24 mouse cellular contexts compared by ENCODE assay signal in genomic region chr2:81411751-81412150, GRCm38 (mm10).
DNase-seq lines count a peak whose midpoint lies in the region; ATAC-seq and TF ChIP-seq lines count a peak whose summit lies in the region.
"Had no signal": no experiment of that assay in that cellular context is flagged by ENCODE, and none has a peak within 500 bp of the region (broad histone marks: within the 10 kb centered on the region; RNA-seq: fewer than 3 reads in every experiment).

No protein-coding gene starts in this region.

- H3K4me2 ChIP-seq in limb, embryonic 11.5 days (ENCODE audit: low read depth, severe bottlenecking), result no peak overlapping the region
- H3K4me2 ChIP-seq in embryonic facial prominence, embryonic 14.5 days (ENCODE audit: low read depth, low read length), result no peak overlapping the region
- H3K4me2 ChIP-seq: intestine, embryonic 15.5 days; liver, embryonic 13.5 days; lung, embryonic 14.5 days; neural tube, embryonic 15.5 days; stomach, embryonic 15.5 days had no signal

- H3K27ac ChIP-seq in limb, embryonic 11.5 days (replicated peaks; ENCODE audit: low read depth, low read length), result no peak overlapping the region
- H3K27ac ChIP-seq in limb, embryonic 10.5 days, result no peak overlapping the region
- no peak overlapping the region for H3K27ac ChIP-seq in embryonic facial prominence, embryonic 14.5 days (replicated peaks; ENCODE audit: low read depth, low read length)
- H3K27ac ChIP-seq: forebrain, embryonic 10.5 days; heart, embryonic 10.5 days; intestine, embryonic 15.5 days; left cerebral cortex, adult 2 months; liver, embryonic 13.5 days; neural tube, embryonic 15.5 days; stomach, embryonic 15.5 days had no signal

- no peak overlapping the region for H3K4me3 ChIP-seq in limb, embryonic 11.5 days (ENCODE audit: low read depth, low read length)
- H3K4me3 ChIP-seq in limb, embryonic 10.5 days, result no peak overlapping the region
- H3K4me3 ChIP-seq in embryonic facial prominence, embryonic 14.5 days (ENCODE audit: low read depth, low read length), result no peak overlapping the region
- no peak overlapping the region for H3K4me3 ChIP-seq in lung, adult 2 months (replicated peaks; ENCODE audit: extremely low read depth, low read depth, low read length)
- H3K4me3 ChIP-seq: forebrain, embryonic 10.5 days; heart, embryonic 10.5 days; intestine, embryonic 15.5 days; left cerebral cortex, adult 2 months; liver, embryonic 13.5 days; neural tube, embryonic 15.5 days; stomach, embryonic 15.5 days had no signal

- no peak overlapping the region for H3K9ac ChIP-seq in limb, embryonic 11.5 days (ENCODE audit: low read length)
- H3K9ac ChIP-seq in embryonic facial prominence, embryonic 14.5 days (ENCODE audit: low read depth, low read length), result no peak overlapping the region
- H3K9ac ChIP-seq: intestine, embryonic 15.5 days; liver, embryonic 13.5 days; lung, embryonic 14.5 days; neural tube, embryonic 15.5 days; stomach, embryonic 15.5 days had no signal

- H3K27me3 ChIP-seq in limb, embryonic 11.5 days (ENCODE audit: control insufficient read depth, insufficient read depth, low read length), result no peaks in the 10 kb centered on the region
- no peaks in the 10 kb centered on the region for H3K27me3 ChIP-seq in limb, embryonic 10.5 days (ENCODE audit: low read depth, poor library complexity, severe bottlenecking)
- H3K27me3 ChIP-seq in embryonic facial prominence, embryonic 14.5 days (replicated peaks; ENCODE audit: control insufficient read depth, insufficient read depth, low read length), result no peaks in the 10 kb centered on the region
- H3K27me3 ChIP-seq: intestine, embryonic 15.5 days; liver, embryonic 13.5 days; neural tube, embryonic 15.5 days; stomach, embryonic 15.5 days had no signal

- TF ChIP-seq CTCF in lung, adult 2 months (IDR thresholded peaks at IDR 0.05; ENCODE audit: insufficient read depth, low read length), result no peak

- H3K9me3 ChIP-seq in limb, embryonic 11.5 days (ENCODE audit: control insufficient read depth, low read length), result no peaks in the 10 kb centered on the region
- H3K9me3 ChIP-seq in limb, embryonic 10.5 days (replicated peaks), result no peaks in the 10 kb centered on the region
- no peaks in the 10 kb centered on the region for H3K9me3 ChIP-seq in embryonic facial prominence, embryonic 14.5 days (ENCODE audit: control insufficient read depth, low read length)
- H3K9me3 ChIP-seq: forebrain, embryonic 10.5 days; heart, embryonic 10.5 days; intestine, embryonic 15.5 days; liver, embryonic 13.5 days; neural tube, embryonic 15.5 days; stomach, embryonic 15.5 days had no signal

- H3K4me1 ChIP-seq in limb, embryonic 11.5 days (ENCODE audit: control insufficient read depth, insufficient read depth, low read length), result no peaks in the 10 kb centered on the region
- peaks cover 4% of the 10 kb centered on the region for H3K4me1 ChIP-seq in limb, embryonic 10.5 days
- no peaks in the 10 kb centered on the region for H3K4me1 ChIP-seq in embryonic facial prominence, embryonic 14.5 days (ENCODE audit: control insufficient read depth, insufficient read depth, low read length)
- no peaks in the 10 kb centered on the region for H3K4me1 ChIP-seq in lung, adult 2 months (ENCODE audit: control insufficient read depth, insufficient read depth, low read length)
- H3K4me1 ChIP-seq: forebrain, embryonic 10.5 days; heart, embryonic 10.5 days; intestine, embryonic 15.5 days; liver, embryonic 13.5 days; neural tube, embryonic 15.5 days; stomach, embryonic 15.5 days had no signal

- no peaks in the 10 kb centered on the region for H3K36me3 ChIP-seq in limb, embryonic 11.5 days (ENCODE audit: control insufficient read depth, insufficient read depth, low read length)
- no peaks in the 10 kb centered on the region for H3K36me3 ChIP-seq in limb, embryonic 10.5 days
- no peaks in the 10 kb centered on the region for H3K36me3 ChIP-seq in embryonic facial prominence, embryonic 14.5 days (ENCODE audit: control insufficient read depth, insufficient read depth, low read length)
- H3K36me3 ChIP-seq: forebrain, embryonic 10.5 days; heart, embryonic 10.5 days; intestine, embryonic 15.5 days; liver, embryonic 13.5 days; neural tube, embryonic 15.5 days; stomach, embryonic 15.5 days had no signal

- peak; percentile 25 for DNase-seq in embryo, embryonic 11 days
- no peak for DNase-seq in embryo, embryonic 10 days (ENCODE audit: low spot score)
- DNase-seq in limb, embryonic 11.5 days (ENCODE audit: low spot score), result no peak
- DNase-seq in limb, embryonic 10.5 days (ENCODE audit: low spot score), result no peak
- DNase-seq in embryonic facial prominence, embryonic 14.5 days (ENCODE audit: low spot score), result peak; percentile 27
- no peak for DNase-seq in adrenal gland, postnatal 4 days (ENCODE audit: low spot score in 2 of 2)
- DNase-seq in lung, adult 2 months, result no peak
- DNase-seq: adrenal gland, postnatal 14 days; cerebellum, adult 11-12 months; cerebellum, postnatal 10 days; heart, postnatal 4 days; kidney, adult 9 months; liver, embryonic 13.5 days; lung, embryonic 14.5 days; thymus, adult 18-20 months; thymus, postnatal 36 days had no signal

- 0 out of 2 replicates have a peak, but pooled peaks have one; percentile 26 for ATAC-seq in limb, embryonic 11.5 days (ENCODE audit: insufficient number of reproducible peaks, low FRiP score, low TSS enrichment, low read depth)
- ATAC-seq in embryonic facial prominence, embryonic 14.5 days (ENCODE audit: low read depth), result no peak
- ATAC-seq: CD4-positive, CD25-positive, alpha-beta regulatory T cell, adult 4 months; hindbrain, embryonic 16.5 days; intestine, embryonic 15.5 days had no signal

- TF ChIP-seq POLR2A in lung, adult 2 months (IDR thresholded peaks at IDR 0.05; ENCODE audit: borderline replicate concordance, extremely low read depth, low read depth, low read length), result no peak

- 51% methylated on average over 3 of the region's 3 CpGs for WGBS in limb, embryonic 11.5 days
- WGBS in limb, embryonic 10.5 days, result 67% methylated on average over 3 of the region's 3 CpGs
- 18% methylated on average over 3 of the region's 3 CpGs for WGBS in embryonic facial prominence, embryonic 14.5 days
- WGBS in lung, adult 2 months, result 68% methylated on average over 3 of the region's 3 CpGs

Comparison
In these comparisons a context has a peak if more than half of its experiments do, and no peak if none do; other contexts are left out.
1. DNase-seq: peak in embryo, embryonic 11 days (single experiment) and embryonic facial prominence, embryonic 14.5 days (single experiment); none in embryo, embryonic 10 days (single experiment), limb, embryonic 11.5 days (single experiment), limb, embryonic 10.5 days (single experiment), adrenal gland, postnatal 4 days (0 of 2) and lung, adult 2 months (single experiment).